In genomic region chrX:157491145-157491935, GRCm38 (mm10) we compare ENCODE assay signal across 8 mouse cellular contexts. TPM values are rescaled to one million over a fixed set of nuclear protein-coding genes. Genes with fewer than 3 reads are reported as not detected.
DNase-seq lines count a peak whose midpoint lies in the region; ATAC-seq and TF ChIP-seq lines count a peak whose summit lies in the region.

No protein-coding gene starts in this region.

- H3K4me2 ChIP-seq in embryonic facial prominence, embryonic 11.5 days (ENCODE audit: low read depth, low read length), result peak overlapping the region; percentile 37
- H3K4me2 ChIP-seq in heart, embryonic 15.5 days, result peak overlapping the region; percentile 71

- peak overlapping the region; percentile 68 for H3K4me3 ChIP-seq in embryonic facial prominence, embryonic 11.5 days (ENCODE audit: low read depth, low read length)
- H3K4me3 ChIP-seq in heart, embryonic 15.5 days, result peak overlapping the region; percentile 73
- peak overlapping the region; percentile 64 for H3K4me3 ChIP-seq in layer of hippocampus, adult 2 months

- H3K9ac ChIP-seq in embryonic facial prominence, embryonic 11.5 days (replicated peaks; ENCODE audit: low read length), result peak overlapping the region; percentile 88
- peak overlapping the region; percentile 70 for H3K9ac ChIP-seq in heart, embryonic 15.5 days

- TF ChIP-seq CTCF in layer of hippocampus, adult 2 months (conservative IDR thresholded peaks at IDR 0.05), result no peak

- peak; percentile 57 for ATAC-seq in embryonic facial prominence, embryonic 11.5 days (replicated peaks; ENCODE audit: insufficient number of reproducible peaks, low FRiP score, low TSS enrichment, low read depth)
- ATAC-seq in heart, embryonic 15.5 days (replicated peaks; ENCODE audit: insufficient number of reproducible peaks, insufficient read depth, low FRiP score, low read depth), result peak; percentile 54; the same call in 1 of the 2 replicates

- no peaks in the 10 kb centered on the region for H3K36me3 ChIP-seq in embryonic facial prominence, embryonic 11.5 days (replicated peaks; ENCODE audit: control insufficient read depth, insufficient read depth, low read depth, low read length)
- H3K36me3 ChIP-seq in heart, embryonic 15.5 days, result no peaks in the 10 kb centered on the region

- no peaks in the 10 kb centered on the region for H3K9me3 ChIP-seq in embryonic facial prominence, embryonic 11.5 days (replicated peaks; ENCODE audit: control insufficient read depth, low read length)
- no peaks in the 10 kb centered on the region for H3K9me3 ChIP-seq in heart, embryonic 15.5 days (replicated peaks)

- WGBS in embryonic facial prominence, embryonic 11.5 days, result 24% methylated on average over 41 of the region's 104 CpGs
- WGBS in heart, embryonic 15.5 days, result 9% methylated on average over 77 of the region's 104 CpGs

- peak overlapping the region; percentile 84 for H3K27ac ChIP-seq in embryonic facial prominence, embryonic 11.5 days (replicated peaks; ENCODE audit: low read depth, low read length)
- H3K27ac ChIP-seq in heart, embryonic 15.5 days, result peak overlapping the region; percentile 83
- peak overlapping the region; percentile 84 for H3K27ac ChIP-seq in layer of hippocampus, adult 2 months

- H3K27me3 ChIP-seq in embryonic facial prominence, embryonic 11.5 days (ENCODE audit: control insufficient read depth, insufficient read depth, low read length), result no peaks in the 10 kb centered on the region
- no peaks in the 10 kb centered on the region for H3K27me3 ChIP-seq in heart, embryonic 15.5 days

- peak; percentile 70 for DNase-seq in CD4-positive, CD25-positive, alpha-beta regulatory T cell, adult 2 months (ENCODE audit: low read depth, low spot score)
- peak; percentile 41 for DNase-seq in adrenal gland, adult 2 months
- peak; percentile 19 for DNase-seq in embryonic facial prominence, embryonic 11.5 days (ENCODE audit: low spot score)
- DNase-seq in layer of hippocampus, adult 2 months (ENCODE audit: low spot score in 2 of 2), result peak in 1 of 2 experiments; percentile 19
- peak; percentile 15 for DNase-seq in lung, postnatal 10 days
- peak; percentile 66 for DNase-seq in retina, postnatal 1 day
- peak; percentile 32 to 50 for DNase-seq in thymus, postnatal 36 days

- no peaks in the 10 kb centered on the region for H3K4me1 ChIP-seq in embryonic facial prominence, embryonic 11.5 days (ENCODE audit: control insufficient read depth, insufficient read depth, low read length)
- H3K4me1 ChIP-seq in heart, embryonic 15.5 days (replicated peaks), result 0 out of 2 replicates have a peak, but pooled peaks cover 3% of the 10 kb centered on the region

RNA-seq across cellular contexts. Expression of gene Sms, which starts 0.7 kb away (rescaled TPM):
- 10 to 100 TPM; 13.8 to 21.8 TPM for total RNA-seq in adrenal gland, adult 2 months (2021)
- polyA plus RNA-seq in adrenal gland, adult 2 months (2012; rRNA removed), result 10.8 and 13.1 TPM in 2 replicates
- 108 and 121 TPM in 2 replicates for polyA plus RNA-seq in embryonic facial prominence, embryonic 11.5 days (2014; fragmentation: Nextera tagmentation; extraction: Ambion mirVana)
- 41.3 and 57.3 TPM in 2 replicates for polyA plus RNA-seq in heart, embryonic 15.5 days (2015; fragmentation: Nextera tagmentation; extraction: Ambion mirVana)
- 100 to 1,000 TPM in 1 of 2 experiments, 10 to 100 TPM in 1; 80.3 to 111 TPM for total RNA-seq in layer of hippocampus, adult 2 months (2021)
